Mouse (Mus musculus): Measurements from ENCODE around the gene Neurl4.

- no peak for TF ChIP-seq CTCF (IDR thresholded peaks at IDR 0.05; ENCODE audit: low read depth, low read length)
- TF ChIP-seq POLR2A (IDR thresholded peaks at IDR 0.05; ENCODE audit: insufficient read depth, low read length): no peak
Observed at GRCm38 (mm10) chr11:69930967-69931537, 30.2 kb downstream of the Neurl4 start.
